ENCODE assay signal across 10 mouse cellular contexts in the genomic region with DNA sequence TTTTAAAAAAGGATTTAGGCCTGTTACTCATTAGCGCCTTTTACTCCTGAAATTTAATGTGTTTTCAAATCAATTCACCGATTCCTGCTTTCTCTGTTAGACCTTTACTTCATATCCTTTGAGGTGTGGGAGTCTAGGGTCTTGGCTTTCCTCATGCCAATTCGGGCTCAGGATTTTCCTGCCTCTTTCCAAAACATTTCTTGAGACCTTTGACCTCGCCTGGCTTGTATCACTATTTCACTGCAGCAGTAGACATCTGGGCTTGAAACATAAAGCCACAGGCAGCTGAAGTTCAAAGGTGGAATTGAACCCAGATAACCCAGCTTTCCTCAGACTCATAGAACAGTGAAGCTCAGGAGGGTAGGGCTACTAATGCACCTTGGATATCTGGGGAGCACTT. TPM values are rescaled to one million over a fixed set of nuclear protein-coding genes. Genes with fewer than 3 reads are reported as not detected.
DNase-seq lines count a peak whose midpoint lies in the region; ATAC-seq and TF ChIP-seq lines count a peak whose summit lies in the region.
"Had no signal": no experiment of that assay in that cellular context is flagged by ENCODE, and none has a peak within 500 bp of the region (broad histone marks: within the 10 kb centered on the region; RNA-seq: fewer than 3 reads in every experiment).

No protein-coding gene starts in this region.

- H3K27me3 ChIP-seq in heart, embryonic 13.5 days (replicated peaks), result no peaks in the 10 kb centered on the region
- H3K27me3 ChIP-seq in forebrain, embryonic 14.5 days (replicated peaks; ENCODE audit: control insufficient read depth, insufficient read depth, low read length), result no peaks in the 10 kb centered on the region
- peaks cover 28% of the 10 kb centered on the region for H3K27me3 ChIP-seq in liver, embryonic 14.5 days (ENCODE audit: control insufficient read depth, insufficient read depth, low read length)

- ATAC-seq in heart, embryonic 13.5 days (ENCODE audit: extremely low read depth, insufficient number of reproducible peaks, low FRiP score, low TSS enrichment), result no peak
- ATAC-seq in forebrain, embryonic 14.5 days, result no peak
- no peak for ATAC-seq in liver, embryonic 14.5 days (ENCODE audit: insufficient read depth)
- no peak for ATAC-seq in monocyte, adult 5-6 weeks (replicated peaks; ENCODE audit: insufficient number of reproducible peaks, low FRiP score, low TSS enrichment, poor library complexity, severe bottlenecking)
- ATAC-seq in frontal cortex, adult (ENCODE audit: low TSS enrichment), result no peak

- peak overlapping the region; percentile 22; the same call in 1 of the 2 replicates for H3K27ac ChIP-seq in heart, embryonic 13.5 days (replicated peaks)
- no peak overlapping the region for H3K27ac ChIP-seq in forebrain, embryonic 14.5 days (ENCODE audit: low read depth, low read length)
- no peak overlapping the region for H3K27ac ChIP-seq in liver, embryonic 14.5 days

- H3K4me2 ChIP-seq in heart, embryonic 13.5 days, result peak overlapping the region; percentile 96
- peak overlapping the region; percentile 98; the same call in 1 of the 2 replicates for H3K4me2 ChIP-seq in forebrain, embryonic 14.5 days (ENCODE audit: low read length)
- H3K4me2 ChIP-seq in liver, embryonic 14.5 days (ENCODE audit: low read depth), result peak overlapping the region; percentile 98

- DNase-seq in heart, adult 11 months, result no peak
- peak; percentile 8 for DNase-seq in NIH3T3 (ENCODE audit: low read depth)
- no peak for DNase-seq in forebrain, embryonic 14.5 days (ENCODE audit: low spot score)
- no peak for DNase-seq in liver, embryonic 14.5 days (ENCODE audit: low read depth in 3 of 3, low spot score in 3 of 3)
- no peak for DNase-seq in urinary bladder, adult 2 months (ENCODE audit: low spot score)

- peaks cover 40% of the 10 kb centered on the region for H3K4me1 ChIP-seq in heart, embryonic 13.5 days
- peaks cover 15% of the 10 kb centered on the region for H3K4me1 ChIP-seq in forebrain, embryonic 14.5 days (ENCODE audit: control insufficient read depth, insufficient read depth, low read length)
- peaks cover 8 to 9% of the 10 kb centered on the region in 2 experiments; a peak in 3 of 4 replicates for H3K4me1 ChIP-seq in liver, embryonic 14.5 days (replicated peaks; ENCODE audit: control insufficient read depth in 2 of 2, insufficient read depth in 2 of 2, low read length in 1 of 2)

- no peak for TF ChIP-seq CTCF in liver, embryonic 14.5 days (IDR thresholded peaks at IDR 0.05; ENCODE audit: low read depth)

- H3K9me3 ChIP-seq in heart, embryonic 13.5 days, result no peaks in the 10 kb centered on the region
- H3K9me3 ChIP-seq in forebrain, embryonic 14.5 days (replicated peaks; ENCODE audit: control insufficient read depth, low read length), result no peaks in the 10 kb centered on the region
- H3K9me3 ChIP-seq in liver, embryonic 14.5 days (ENCODE audit: control insufficient read depth, low read length), result no peaks in the 10 kb centered on the region

- no peaks in the 10 kb centered on the region for H3K36me3 ChIP-seq in heart, embryonic 13.5 days
- no peaks in the 10 kb centered on the region for H3K36me3 ChIP-seq in forebrain, embryonic 14.5 days (ENCODE audit: control insufficient read depth, insufficient read depth, low read length)
- H3K36me3 ChIP-seq in liver, embryonic 14.5 days (replicated peaks; ENCODE audit: control insufficient read depth, insufficient read depth, low read depth), result no peaks in the 10 kb centered on the region

- no peak for TF ChIP-seq EP300 in liver, embryonic 14.5 days (IDR thresholded peaks at IDR 0.05; ENCODE audit: low read depth)

- no peak overlapping the region for H3K4me3 ChIP-seq in heart, embryonic 13.5 days
- no peak overlapping the region for H3K4me3 ChIP-seq in forebrain, embryonic 14.5 days (ENCODE audit: low read depth, low read length)
- H3K4me3 ChIP-seq in liver, embryonic 14.5 days (ENCODE audit: insufficient read depth in 1 of 2, low read depth in 2 of 2, low read length in 2 of 2), result no peak overlapping the region

- H3K9ac ChIP-seq in heart, embryonic 13.5 days, result no peak overlapping the region
- no peak overlapping the region for H3K9ac ChIP-seq in forebrain, embryonic 14.5 days (ENCODE audit: low read length)
- no peak overlapping the region for H3K9ac ChIP-seq in liver, embryonic 14.5 days (replicated peaks)

- 18% methylated on average over 4 of the region's 4 CpGs for WGBS in heart, embryonic 13.5 days
- WGBS in forebrain, embryonic 14.5 days, result 20% methylated on average over 4 of the region's 4 CpGs
- 23% methylated on average over 4 of the region's 4 CpGs for WGBS in liver, embryonic 14.5 days (ENCODE audit: insufficient replicate concordance)

RNA-seq across cellular contexts. Expression of gene 4930404H24Rik, which starts 46.1 kb away (rescaled TPM):
- not detected in 2 replicates for polyA plus RNA-seq in heart, embryonic 13.5 days (2015; fragmentation: Nextera tagmentation; extraction: Ambion mirVana)
- not detected in 2 replicates for polyA plus RNA-seq in forebrain, embryonic 14.5 days (2014; fragmentation: Nextera tagmentation; extraction: Ambion mirVana)
- polyA plus RNA-seq in liver, embryonic 14.5 days (2012; rRNA removed), result not detected in 2 replicates
- not detected in 2 replicates for polyA plus RNA-seq in liver, embryonic 14.5 days (2014; fragmentation: Nextera tagmentation; extraction: Ambion mirVana)
- not detected in 2 replicates for polyA plus RNA-seq in urinary bladder, adult 2 months (2012; rRNA removed)
- total RNA-seq in monocyte, adult 5-6 weeks (2017), result not detected in 3 replicates
- total RNA-seq: layer of hippocampus, adult 18-20 months had no signal
- polyA plus RNA-seq: heart, embryonic 16.5 days had no signal
